Mouse (Mus musculus) midbrain, embryonic 16.5 days (tissue): Measurements from ENCODE around the gene Vsig4. TPM values are rescaled to one million over a fixed set of nuclear protein-coding genes. Genes with fewer than 3 reads are reported as not detected.

Experiments used
- ATAC-seq: fragments of 200-750 bp; cut with Nextera tagmentation; 2 replicates; pipeline ENCODE4 v1.8.0; 2017; ENCODE audit warnings: moderate TSS enrichment
- H3K27ac ChIP-seq: fragments of 300-500 bp; sonication (generic); 2 replicates; pipeline ENCODE4 v1.5.1; 2014; ENCODE audit warnings: mild to moderate bottlenecking, low read length, mixed read lengths
- H3K27me3 ChIP-seq: fragments of 300-500 bp; sonication (generic); 2 replicates; pipeline ENCODE4 v1.6.1; 2014; ENCODE audit warnings: low read depth, low read length, mixed read lengths; ENCODE audit not compliant: control insufficient read depth, insufficient read depth
- H3K36me3 ChIP-seq: fragments of 300-500 bp; sonication (generic); 2 replicates; pipeline ENCODE4 v1.6.1; 2014; ENCODE audit warnings: mild to moderate bottlenecking, low read length, moderate library complexity, mixed read lengths; ENCODE audit not compliant: control insufficient read depth, insufficient read depth
- H3K4me1 ChIP-seq: fragments of 300-500 bp; sonication (generic); 2 replicates; pipeline ENCODE4 v1.6.1; 2014; ENCODE audit warnings: mild to moderate bottlenecking, low read length, mixed read lengths; ENCODE audit not compliant: control insufficient read depth, insufficient read depth
- H3K4me2 ChIP-seq: fragments of 300-500 bp; sonication (generic); 2 replicates; pipeline ENCODE4 v1.6.1; 2014; ENCODE audit warnings: mild to moderate bottlenecking, low read length, mixed read lengths
- H3K4me3 ChIP-seq: fragments of 300-500 bp; sonication (generic); 2 replicates; pipeline ENCODE4 v1.5.1; 2014; ENCODE audit warnings: low read depth, mild to moderate bottlenecking, low read length, moderate library complexity, mixed read lengths
- H3K9ac ChIP-seq: fragments of 300-500 bp; sonication (generic); 2 replicates; pipeline ENCODE4 v1.6.1; 2014; ENCODE audit warnings: low read depth, low read length, mixed read lengths
- H3K9me3 ChIP-seq: fragments of 300-500 bp; sonication (generic); replicated peaks from 2 replicates; pipeline ENCODE4 v1.6.1; 2014; ENCODE audit warnings: mild to moderate bottlenecking, low read length, mixed read lengths; ENCODE audit not compliant: control insufficient read depth, poor library complexity, severe bottlenecking
- WGBS: fragments of 180-500 bp; shearing (Covaris S2); extraction: QIAGEN DNeasy Blood & Tissue Kit; methylation state at CpG from one replicate; pipeline ENCODE4 v1.1.7; 2014; 5-methylcytosine and 5-hydroxymethylcytosine counted together
- polyA plus RNA-seq: library from polyadenylated mRNA; unstranded; fragments of >200 nt; fragmentation: Nextera tagmentation; extraction: Ambion mirVana; gene quantifications from 2 replicates; pipeline ENCODE4 v1.2.1, GENCODE M21; 2015

The Vsig4 gene
- polyA plus RNA-seq: not detected in 2 replicates

- 94% methylated on average over 3 of the region's 3 CpGs for WGBS
- Histone ChIP-seq H3K4me1 (no peaks in the 10 kb centered on the region), H3K36me3 (no peaks in the 10 kb centered on the region), H3K27me3 (no peaks in the 10 kb centered on the region), H3K27ac (no peak within 1 kb of the TSS), H3K9ac (no peak within 1 kb of the TSS), H3K4me3 (no peak within 1 kb of the TSS), H3K9me3 (no peaks in the 10 kb centered on the region), H3K4me2 (no peak within 1 kb of the TSS)
- no peak for ATAC-seq
These were observed at the start of gene Vsig4 for GRCm38 (mm10) chrX:96293338-96293737. Gene Vsig4, minus strand, starts transcription at chrX:96293438.

DNA sequence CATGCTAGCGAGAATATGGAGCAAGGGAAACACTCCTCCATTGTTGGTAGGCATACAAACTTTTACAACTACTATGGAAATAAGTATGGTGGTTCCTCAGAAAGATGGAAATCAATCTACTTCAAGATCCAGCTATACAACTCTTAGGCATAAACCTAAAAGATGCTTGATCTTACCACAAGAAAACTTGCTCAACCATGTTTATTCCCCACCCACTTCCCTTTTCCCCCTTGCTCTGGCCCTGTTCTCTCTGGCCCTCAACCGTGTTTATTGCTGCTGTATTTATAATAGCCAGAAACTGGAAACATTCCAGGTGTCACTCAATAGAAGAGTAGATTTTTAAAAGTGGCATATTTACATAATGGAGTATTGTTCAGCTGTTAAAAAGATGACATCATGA is 45.9 kb upstream of the Vsig4 start:
- no peaks in the 10 kb centered on the region for H3K4me1 ChIP-seq
- no peak overlapping the region for H3K9ac ChIP-seq
- no peaks in the 10 kb centered on the region for H3K9me3 ChIP-seq
- ATAC-seq: no peak
- H3K36me3 ChIP-seq: no peaks in the 10 kb centered on the region
- H3K27me3 ChIP-seq: no peaks in the 10 kb centered on the region
- WGBS: 76% methylated on average over 2 of the region's 2 CpGs
- H3K4me3 ChIP-seq: no peak overlapping the region
- H3K27ac ChIP-seq: no peak overlapping the region
- H3K4me2 ChIP-seq: no peak overlapping the region

DNA sequence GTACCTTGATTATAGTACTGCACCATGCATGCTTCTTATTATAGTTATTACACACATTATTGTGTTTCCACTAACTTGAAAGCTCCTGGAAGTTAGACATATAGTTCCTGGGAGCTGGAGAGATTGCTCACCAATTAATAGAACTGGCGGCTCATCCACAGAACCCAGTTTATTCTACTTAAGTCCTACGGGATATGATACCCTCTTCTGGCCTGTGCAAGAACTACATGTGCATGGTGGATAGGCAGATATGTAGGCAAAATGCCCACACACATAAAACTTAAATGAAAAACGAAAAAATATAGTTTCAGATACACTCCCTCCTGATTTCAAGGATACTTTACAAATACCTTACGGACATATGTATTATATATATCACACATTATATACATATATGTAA is 36.5 kb upstream of the Vsig4 start:
- no peaks in the 10 kb centered on the region for H3K9me3 ChIP-seq
- WGBS: 57% methylated on average over 4 of the region's 4 CpGs
- H3K4me2 ChIP-seq: no peak overlapping the region
- no peak overlapping the region for H3K27ac ChIP-seq
- no peaks in the 10 kb centered on the region for H3K4me1 ChIP-seq
- no peak overlapping the region for H3K9ac ChIP-seq
- H3K4me3 ChIP-seq: no peak overlapping the region
- ATAC-seq: no peak
- no peaks in the 10 kb centered on the region for H3K27me3 ChIP-seq
- H3K36me3 ChIP-seq: no peaks in the 10 kb centered on the region

DNA sequence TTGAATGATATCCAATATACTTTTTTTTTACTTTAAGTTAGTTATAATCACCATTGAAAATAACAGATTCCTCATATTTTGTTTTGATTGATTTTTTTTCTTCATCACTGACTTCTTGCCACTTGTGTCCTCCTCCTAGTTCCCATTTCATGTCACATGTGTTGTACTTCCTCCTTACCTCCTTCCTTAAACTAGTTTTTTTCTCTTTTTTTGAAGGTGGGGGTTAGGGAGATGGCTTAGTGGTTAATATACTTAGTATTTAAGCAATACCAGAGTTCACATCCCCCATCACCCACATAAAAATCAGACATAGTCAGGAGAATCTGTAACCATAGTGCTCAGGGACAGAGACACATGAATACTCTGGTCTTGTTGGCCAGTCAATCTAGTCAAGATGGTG is 36.7 kb downstream of the Vsig4 start:
- Histone ChIP-seq H3K9ac (no peak overlapping the region), H3K9me3 (no peaks in the 10 kb centered on the region)
- ATAC-seq: no peak

DNA sequence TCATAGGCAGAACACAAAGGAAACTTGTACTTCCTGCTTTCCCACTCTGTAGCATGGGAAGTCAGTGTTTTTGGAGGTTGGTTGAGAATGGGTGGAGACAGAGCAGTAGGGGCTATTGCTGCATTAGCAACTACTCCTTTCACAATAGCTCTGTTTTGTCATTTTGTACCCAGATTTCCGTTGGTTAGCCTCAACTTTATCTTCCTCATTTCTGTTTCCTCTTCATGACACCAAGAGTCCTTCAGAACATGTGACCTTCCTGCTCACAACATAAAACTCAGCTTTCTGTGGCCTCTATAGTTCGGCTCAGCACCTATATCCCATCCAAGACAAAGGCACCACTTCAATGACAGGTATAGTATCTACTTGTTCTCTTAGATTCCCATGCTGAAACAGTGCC is 53.6 kb downstream of the Vsig4 start:
- H3K27ac ChIP-seq: no peak overlapping the region
- H3K9ac ChIP-seq: no peak overlapping the region
- ATAC-seq: no peak
- WGBS: 60% methylated on average over 2 of the region's 2 CpGs
- no peaks in the 10 kb centered on the region for H3K4me1 ChIP-seq
- no peaks in the 10 kb centered on the region for H3K9me3 ChIP-seq
- no peaks in the 10 kb centered on the region for H3K27me3 ChIP-seq
- no peak overlapping the region for H3K4me2 ChIP-seq
- H3K36me3 ChIP-seq: no peaks in the 10 kb centered on the region
- no peak overlapping the region for H3K4me3 ChIP-seq

More for the DNA sequence above, 36.7 kb downstream of the Vsig4 start:
- H3K27me3 ChIP-seq: no peaks in the 10 kb centered on the region
- H3K36me3 ChIP-seq: no peaks in the 10 kb centered on the region
- no peak overlapping the region for H3K4me2 ChIP-seq
- H3K4me1 ChIP-seq: no peaks in the 10 kb centered on the region
- no peak overlapping the region for H3K27ac ChIP-seq
- H3K4me3 ChIP-seq: no peak overlapping the region

DNA sequence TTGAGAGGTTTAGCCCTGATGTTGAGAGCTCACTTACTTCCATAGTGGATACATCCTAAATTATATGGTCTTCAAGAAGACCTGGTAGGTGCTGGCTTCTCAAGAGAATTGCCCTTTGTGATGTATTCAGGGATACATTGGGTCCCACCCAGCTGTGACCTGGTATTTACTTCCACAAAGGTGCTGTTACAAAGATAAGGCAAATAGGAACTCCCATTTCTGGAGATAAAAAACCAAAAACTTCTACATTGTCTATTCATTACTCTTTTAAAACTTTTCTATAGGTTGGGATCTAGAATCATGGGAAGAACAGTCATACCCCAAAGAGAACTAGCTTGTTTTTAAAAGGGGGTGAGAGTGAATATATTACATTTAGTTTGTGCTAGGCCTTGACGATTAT is 54.2 kb downstream of the Vsig4 start:
- no peaks in the 10 kb centered on the region for H3K4me1 ChIP-seq
- H3K27ac ChIP-seq: no peak overlapping the region
- ATAC-seq: no peak
- H3K4me3 ChIP-seq: no peak overlapping the region
- H3K4me2 ChIP-seq: no peak overlapping the region
- no peaks in the 10 kb centered on the region for H3K36me3 ChIP-seq
- no peak overlapping the region for H3K9ac ChIP-seq
- no peaks in the 10 kb centered on the region for H3K27me3 ChIP-seq
- WGBS: 89% methylated on average over 1 of the region's 1 CpGs
- no peaks in the 10 kb centered on the region for H3K9me3 ChIP-seq

- Histone ChIP-seq H3K4me2 (no peak overlapping the region), H3K4me1 (no peaks in the 10 kb centered on the region), H3K27ac (no peak overlapping the region), H3K36me3 (no peaks in the 10 kb centered on the region), H3K27me3 (no peaks in the 10 kb centered on the region), H3K9me3 (no peaks in the 10 kb centered on the region), H3K4me3 (no peak overlapping the region), H3K9ac (no peak overlapping the region)
- 81% methylated on average over 1 of the region's 1 CpGs for WGBS
- no peak for ATAC-seq
These were observed 57.5 kb downstream of the Vsig4 start for GRCm38 (mm10) chrX:96235775-96236174.

DNA sequence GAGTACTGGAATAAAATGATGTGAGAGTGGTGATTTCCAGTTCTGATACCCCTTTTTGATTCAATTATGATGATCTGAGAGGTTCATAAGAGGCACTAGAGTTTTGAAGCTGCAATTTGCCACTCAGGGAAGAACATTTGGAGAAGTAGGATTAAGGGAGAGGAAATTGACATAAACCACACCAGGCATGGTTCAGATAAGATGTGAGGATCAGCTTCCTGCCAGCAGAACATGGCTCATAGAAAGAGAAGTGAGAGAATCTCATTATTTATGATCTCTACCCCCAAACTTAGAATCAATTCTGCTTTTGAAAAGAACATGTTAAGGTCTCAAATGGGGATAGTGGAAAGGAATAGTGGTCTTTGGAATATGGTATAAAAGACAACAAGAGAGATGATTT is 66.2 kb downstream of the Vsig4 start:
- Histone ChIP-seq H3K27me3 (no peaks in the 10 kb centered on the region), H3K4me2 (no peak overlapping the region), H3K27ac (no peak overlapping the region), H3K36me3 (no peaks in the 10 kb centered on the region), H3K4me3 (no peak overlapping the region), H3K9me3 (no peaks in the 10 kb centered on the region), H3K9ac (no peak overlapping the region), H3K4me1 (no peaks in the 10 kb centered on the region)
- ATAC-seq: no peak

GRCm38 (mm10) chrX:96225474-96225873 is 67.8 kb downstream of the Vsig4 start:
- Histone ChIP-seq H3K9ac (no peak overlapping the region), H3K27ac (no peak overlapping the region), H3K4me3 (no peak overlapping the region), H3K27me3 (no peaks in the 10 kb centered on the region), H3K9me3 (no peaks in the 10 kb centered on the region), H3K4me2 (no peak overlapping the region), H3K4me1 (no peaks in the 10 kb centered on the region), H3K36me3 (no peaks in the 10 kb centered on the region)
- ATAC-seq: no peak

DNA sequence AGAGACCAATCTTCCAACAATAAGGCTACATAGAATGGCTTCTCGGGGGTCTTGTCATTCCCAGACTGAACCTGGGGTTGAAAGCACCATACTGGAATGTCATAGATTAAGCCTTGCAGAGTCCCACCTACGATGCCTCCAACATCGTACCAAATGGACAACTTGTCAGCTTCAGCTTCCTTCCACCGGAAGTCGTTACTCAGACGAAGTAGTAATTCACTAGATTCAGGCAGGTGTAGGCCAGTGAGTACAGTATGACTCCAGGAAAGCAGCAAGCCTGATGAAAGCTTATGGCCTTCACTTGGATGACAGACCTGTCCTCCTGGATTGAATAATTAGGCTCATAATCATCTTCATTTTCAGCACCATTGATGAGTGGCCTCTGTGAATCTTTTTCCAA is 69.0 kb downstream of the Vsig4 start:
- 87% methylated on average over 6 of the region's 6 CpGs for WGBS
- H3K27ac ChIP-seq: no peak overlapping the region
- no peaks in the 10 kb centered on the region for H3K27me3 ChIP-seq
- no peaks in the 10 kb centered on the region for H3K4me1 ChIP-seq
- no peak overlapping the region for H3K4me3 ChIP-seq
- ATAC-seq: no peak
- H3K9ac ChIP-seq: no peak overlapping the region
- H3K4me2 ChIP-seq: no peak overlapping the region
- no peaks in the 10 kb centered on the region for H3K36me3 ChIP-seq
- no peaks in the 10 kb centered on the region for H3K9me3 ChIP-seq
